Mouse (Mus musculus): ENCODE measurements around the gene Bsph2. TPM values are rescaled to one million over a fixed set of nuclear protein-coding genes. Genes with fewer than 3 reads are reported as not detected.

Gene Bsph2
- not detected in 2 replicates for total RNA-seq (2017)

DNA sequence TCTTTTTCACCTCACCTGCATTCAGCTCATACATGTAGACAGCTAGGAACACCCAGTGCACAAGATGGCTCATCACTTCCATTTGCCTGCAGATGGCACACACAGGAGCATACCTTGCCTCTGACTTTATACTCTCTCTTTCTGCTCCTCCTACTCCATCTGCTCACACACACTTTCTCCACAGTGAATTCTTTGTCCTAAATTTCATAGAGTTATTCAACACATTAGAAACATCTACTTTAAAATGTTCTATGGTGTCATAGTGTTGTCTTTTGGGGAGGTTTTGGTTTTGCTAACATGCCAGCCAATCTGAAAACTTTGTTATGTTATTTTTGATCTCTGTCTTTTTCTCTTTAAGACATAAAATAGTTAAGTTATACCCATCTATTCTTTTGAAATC is at the start of gene Bsph2:
TSS of gene Bsph2 (minus strand) at position 101 of the 400 bp plus-strand sequence.
- ATAC-seq (replicated peaks in 1 of 2; ENCODE audit: insufficient read depth in 1 of 2, low FRiP score in 2 of 2, low TSS enrichment in 1 of 2, low read depth in 1 of 2, poor library complexity in 2 of 2, severe bottlenecking in 2 of 2): no peak

DNA sequence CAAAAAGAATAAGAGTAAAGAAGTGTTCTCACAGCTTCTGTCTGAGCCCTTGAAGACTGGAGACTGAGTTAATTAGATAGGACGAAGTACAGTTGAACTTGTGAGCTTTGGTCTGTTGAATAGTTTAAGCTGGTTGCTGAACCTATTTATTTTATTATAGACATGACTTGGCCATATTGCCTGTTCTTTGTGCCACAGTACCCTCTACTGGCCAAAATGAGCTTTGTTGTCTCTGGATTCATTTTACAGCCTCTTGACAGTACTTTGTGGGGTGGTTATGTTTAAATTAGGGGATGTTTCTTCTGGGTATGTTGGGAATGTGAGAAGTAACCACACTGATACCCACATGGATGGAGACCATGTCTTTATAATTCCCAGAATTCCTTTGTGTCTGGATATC is 59.3 kb downstream of the Bsph2 start:
- ATAC-seq (replicated peaks in 1 of 2; ENCODE audit: insufficient read depth in 1 of 2, low FRiP score in 2 of 2, low TSS enrichment in 1 of 2, low read depth in 1 of 2, poor library complexity in 2 of 2, severe bottlenecking in 2 of 2): peak; percentile 69 to 73; a peak in 3 of 4 replicates

Other genes starting within 250 kb of the Bsph2 start
- 1.9 and 3.0 TPM in 2 replicates for gene Pla2g4c, start 246.4 kb downstream of the Bsph2 start, total RNA-seq (2017)
- not detected in 2 replicates for gene Cabp5, start 172.9 kb downstream of the Bsph2 start, total RNA-seq (2017)
- not detected in 2 replicates for gene Bsph1, start 120.2 kb downstream of the Bsph2 start, total RNA-seq (2017)
- gene Sult2a5, start 52.9 kb upstream of the Bsph2 start, total RNA-seq (2017): not detected in 2 replicates
- not detected in 2 replicates for gene Sult2a2, start 162.4 kb upstream of the Bsph2 start, total RNA-seq (2017)

Data from hematopoietic stem cell, adult 5-6 weeks (primary cell).